ENCODE assay signal across 7 mouse cellular contexts in genomic region chr4:24967251-24967650, GRCm38 (mm10). TPM values are rescaled to one million over a fixed set of nuclear protein-coding genes. Genes with fewer than 3 reads are reported as not detected.
A peak's percentile ranks its signal among the peaks of the same experiment; 100 is the strongest.
DNase-seq lines count a peak whose midpoint lies in the region; ATAC-seq and TF ChIP-seq lines count a peak whose summit lies in the region.

No protein-coding gene starts in this region.

- H3K9ac ChIP-seq in limb, embryonic 12.5 days (replicated peaks): peak overlapping the region; percentile 48; the same call in 1 of the 2 replicates
- H3K9ac ChIP-seq in stomach, embryonic 14.5 days (replicated peaks; ENCODE audit: low read depth, low read length): peak overlapping the region; percentile 74; the same call in 1 of the 2 replicates

- no peak for TF ChIP-seq POLR2A in embryonic fibroblast, embryonic 13.5 days (IDR thresholded peaks at IDR 0.05; ENCODE audit: low read depth, low read length)

- no peak for DNase-seq in left cerebral cortex, adult 2 months (ENCODE audit: extremely low spot score in 1 of 2, low spot score in 2 of 2)
- DNase-seq in left cerebral cortex, postnatal 10 days (ENCODE audit: extremely low spot score in 1 of 2, low spot score in 2 of 2): no peak
- DNase-seq in Muller cell, postnatal 12 days (ENCODE audit: inconsistent ontology term): no peak
- DNase-seq in urinary bladder, postnatal 10 days (ENCODE audit: low spot score): no peak

- no peak for TF ChIP-seq CTCF in left cerebral cortex, adult 2 months (IDR thresholded peaks at IDR 0.05)
- TF ChIP-seq CTCF in embryonic fibroblast, embryonic 13.5 days (IDR thresholded peaks at IDR 0.05; ENCODE audit: borderline replicate concordance, insufficient read depth, low read length): no peak

- peak overlapping the region; percentile 90 for H3K27ac ChIP-seq in left cerebral cortex, adult 2 months
- no peak overlapping the region for H3K27ac ChIP-seq in embryonic fibroblast, embryonic 13.5 days (ENCODE audit: insufficient read depth, low read length)
- no peak overlapping the region for H3K27ac ChIP-seq in limb, embryonic 12.5 days
- no peak overlapping the region for H3K27ac ChIP-seq in stomach, embryonic 14.5 days (ENCODE audit: low read length)

- peak overlapping the region; percentile 65 for H3K4me2 ChIP-seq in limb, embryonic 12.5 days
- peak overlapping the region; percentile 61 for H3K4me2 ChIP-seq in stomach, embryonic 14.5 days (replicated peaks; ENCODE audit: low read depth, low read length)

- H3K27me3 ChIP-seq in limb, embryonic 12.5 days: no peaks in the 10 kb centered on the region
- H3K27me3 ChIP-seq in stomach, embryonic 14.5 days (ENCODE audit: control insufficient read depth, insufficient read depth, low read length): no peaks in the 10 kb centered on the region

- intact Hi-C loops in left cerebral cortex, adult 2 months (cut with DNase I): loop anchor here (2.0 kb wide), 2 partner anchors 24 to 60 kb away; no protein-coding TSS in a partner anchor
- intact Hi-C loops in left cerebral cortex, postnatal 10 days (cut with DNase I): no loop called here

- no peaks in the 10 kb centered on the region for H3K9me3 ChIP-seq in limb, embryonic 12.5 days
- H3K9me3 ChIP-seq in stomach, embryonic 14.5 days (ENCODE audit: control insufficient read depth, low read depth, low read length): no peaks in the 10 kb centered on the region

- peak overlapping the region; percentile 83 for H3K4me3 ChIP-seq in left cerebral cortex, adult 2 months
- peak overlapping the region; percentile 71 for H3K4me3 ChIP-seq in embryonic fibroblast, embryonic 13.5 days (ENCODE audit: insufficient read depth, low read length)
- peak overlapping the region; percentile 78 for H3K4me3 ChIP-seq in limb, embryonic 12.5 days (replicated peaks)
- H3K4me3 ChIP-seq in stomach, embryonic 14.5 days (ENCODE audit: low read depth, low read length): peak overlapping the region; percentile 71

- 15% methylated on average over 7 of the region's 7 CpGs for WGBS in limb, embryonic 12.5 days
- WGBS in stomach, embryonic 14.5 days: 11% methylated on average over 7 of the region's 7 CpGs

- no peaks in the 10 kb centered on the region for H3K36me3 ChIP-seq in limb, embryonic 12.5 days
- H3K36me3 ChIP-seq in stomach, embryonic 14.5 days (ENCODE audit: control insufficient read depth, insufficient read depth, low read length): no peaks in the 10 kb centered on the region

- peaks cover 2% of the 10 kb centered on the region; the same call in 1 of the 2 replicates for H3K4me1 ChIP-seq in embryonic fibroblast, embryonic 13.5 days (ENCODE audit: control insufficient read depth, insufficient read depth, low read length)
- peaks cover 7% of the 10 kb centered on the region for H3K4me1 ChIP-seq in limb, embryonic 12.5 days (replicated peaks)
- peaks cover 3% of the 10 kb centered on the region; the same call in 1 of the 2 replicates for H3K4me1 ChIP-seq in stomach, embryonic 14.5 days (ENCODE audit: control insufficient read depth, insufficient read depth, low read length)

- no peak for ATAC-seq in limb, embryonic 12.5 days (ENCODE audit: insufficient number of reproducible peaks, insufficient read depth, low FRiP score, low TSS enrichment, low read depth)
- no peak for ATAC-seq in stomach, embryonic 14.5 days (ENCODE audit: insufficient number of reproducible peaks, insufficient read depth, low FRiP score, low read depth)

RNA-seq across cellular contexts. Expression of gene Gpr63, which starts 1.0 kb away (rescaled TPM):
- total RNA-seq in left cerebral cortex, adult 2 months (2021): 10 to 100 TPM; 12.4 to 15.3 TPM
- total RNA-seq in left cerebral cortex, postnatal 10 days (2021): 10 to 100 TPM; 27.7 to 29.5 TPM
- polyA plus RNA-seq in embryonic fibroblast, embryonic 13.5 days (2011; ENCODE audit: insufficient read length, low read depth, missing spikeins): 3.0 TPM in 2 replicates
- polyA plus RNA-seq in limb, embryonic 12.5 days (2016; fragmentation: Nextera tagmentation; extraction: Ambion mirVana): 1.7 and 2.5 TPM in 2 replicates
- polyA plus RNA-seq in stomach, embryonic 14.5 days (2014; fragmentation: Nextera tagmentation; extraction: Ambion mirVana): 5.1 and 5.3 TPM in 2 replicates
